Mouse (Mus musculus): ENCODE measurements around the gene Scn5a. TPM values are rescaled to one million over a fixed set of nuclear protein-coding genes. Genes with fewer than 3 reads are reported as not detected.

Scn5a gene
- total and polyA plus RNA-seq, 3 experiments: 0.03 TPM; not detected in 2

DNA sequence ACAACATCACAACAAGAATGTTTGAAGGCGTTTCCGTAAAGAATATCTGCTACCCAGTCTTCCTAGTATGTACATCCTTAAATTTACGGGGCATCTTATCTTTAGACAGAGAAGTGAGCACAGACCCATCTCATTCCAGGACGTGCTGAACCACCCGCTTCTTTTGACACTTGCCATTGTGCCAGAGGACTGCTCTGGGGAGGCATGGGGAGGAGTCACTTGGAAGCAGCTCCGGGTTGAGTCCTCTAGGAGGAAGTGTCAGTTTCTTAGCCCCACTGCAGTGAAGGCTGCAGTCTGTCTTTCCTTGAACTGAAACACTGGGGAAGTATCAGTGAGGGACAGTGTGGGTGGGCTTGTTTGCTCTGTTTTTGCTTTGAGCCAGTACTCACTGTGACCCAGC, 133.1 kb downstream of the Scn5a start (continued):
- TF ChIP-seq MAZ (IDR thresholded peaks at IDR 0.05; ENCODE audit: low read depth, low read length) (no peak), NELFE (IDR thresholded peaks at IDR 0.05; ENCODE audit: low read depth, low read length) (no peak), TAL1 (IDR thresholded peaks at IDR 0.05; ENCODE audit: low read length) (no peak), ZMIZ1 (IDR thresholded peaks at IDR 0.05; ENCODE audit: low read depth, low read length) (no peak), USF1 (IDR thresholded peaks at IDR 0.05; ENCODE audit: low read depth, low read length) (no peak), MAFK (IDR thresholded peaks at IDR 0.05; ENCODE audit: borderline replicate concordance, low read depth, low read length) (no peak), UBTF (IDR thresholded peaks at IDR 0.05; ENCODE audit: borderline replicate concordance, insufficient read depth, low read depth, low read length) (no peak), RAD21 (IDR thresholded peaks at IDR 0.05; ENCODE audit: low read depth, low read length) (no peak), MEF2A (IDR thresholded peaks at IDR 0.05; ENCODE audit: extremely low read depth, insufficient replicate concordance, low read depth, low read length, poor library complexity, severe bottlenecking) (no peak)

DNA sequence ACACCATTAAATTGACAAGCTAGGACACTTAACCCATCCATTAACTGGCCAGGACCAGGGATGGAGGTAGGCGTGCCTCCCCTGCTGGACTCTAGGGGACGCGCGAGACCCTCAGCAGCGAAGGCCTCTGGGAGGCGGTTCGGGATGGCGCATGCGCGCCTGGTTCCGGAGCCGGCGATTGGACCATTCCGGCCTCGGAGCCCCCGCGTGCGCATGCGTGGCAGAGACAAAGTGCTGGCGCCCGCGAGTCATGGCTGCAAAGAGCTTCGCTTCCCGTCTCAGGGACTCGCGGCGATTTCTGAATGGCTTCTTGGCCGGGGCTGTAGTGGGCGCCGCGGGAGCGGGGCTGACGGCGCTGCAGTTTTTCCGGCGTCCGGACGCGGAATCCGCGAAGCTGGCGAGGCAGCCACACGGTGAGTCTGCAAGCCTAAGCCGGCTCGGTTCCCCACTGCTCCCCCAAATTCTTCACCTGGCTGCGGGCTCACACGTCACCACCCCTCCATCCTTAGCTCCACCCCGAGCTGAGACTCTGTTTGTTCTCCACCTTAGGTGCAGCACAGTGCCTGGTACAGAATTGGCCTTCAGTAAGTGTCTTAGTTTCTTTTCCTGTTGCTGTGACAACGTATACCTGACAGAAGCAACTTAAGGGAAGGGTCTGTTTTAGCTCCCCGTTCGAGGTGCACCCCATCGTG, 133.9 kb downstream of the Scn5a start, which contains the start of gene Exog:
Gene Exog (plus strand): TSS at position 206 of the 692 bp plus-strand sequence.
- H3K9ac ChIP-seq (ENCODE audit: control insufficient read depth, low read depth, low read length, poor library complexity, severe bottlenecking): peak within 1 kb of the TSS; percentile 88
- peak; percentile 95 for DNase-seq (ENCODE audit: low read depth, low spot score)
- no peaks in the 10 kb centered on the region for H3K9me3 ChIP-seq (replicated peaks; ENCODE audit: insufficient read depth, low read length)
- peaks cover 15% of the 10 kb centered on the region for H3K79me2 ChIP-seq (ENCODE audit: control insufficient read depth, insufficient read depth, low read length, poor library complexity)
- peak within 1 kb of the TSS; percentile 48 for H3K27ac ChIP-seq (ENCODE audit: control insufficient read depth, low read depth, low read length)
- H3K4me3 ChIP-seq (ENCODE audit: control insufficient read depth in 1 of 2, insufficient read depth in 1 of 2, low read depth in 2 of 2, low read length in 2 of 2): peak within 1 kb of the TSS; percentile 69 to 79
- peaks cover 0 to 11% of the 10 kb centered on the region in 2 experiments; a peak in 1 of 4 replicates for H3K4me1 ChIP-seq (ENCODE audit: control insufficient read depth in 1 of 2, insufficient read depth in 2 of 2, low read length in 2 of 2)
- peaks cover 2 to 7% of the 10 kb centered on the region in 2 experiments for H3K36me3 ChIP-seq (ENCODE audit: control insufficient read depth in 1 of 2, insufficient read depth in 2 of 2, low read length in 2 of 2)
- H3K27me3 ChIP-seq (ENCODE audit: control insufficient read depth in 1 of 2, insufficient read depth in 2 of 2, low read length in 2 of 2): no peaks in the 10 kb centered on the region
- TF ChIP-seq CHD1 (IDR thresholded peaks at IDR 0.05; ENCODE audit: low read depth, low read length) (no peak), MYB (IDR thresholded peaks at IDR 0.05; ENCODE audit: low read depth, low read length) (no peak), MEF2A (IDR thresholded peaks at IDR 0.05; ENCODE audit: extremely low read depth, insufficient replicate concordance, low read depth, low read length, poor library complexity, severe bottlenecking) (no peak), BHLHE40 (IDR thresholded peaks at IDR 0.05; ENCODE audit: borderline replicate concordance, low read depth, low read length) (no peak), POLR2A (IDR thresholded peaks at IDR 0.05; ENCODE audit: control insufficient read depth in 1 of 2, insufficient read depth in 1 of 2, low read depth in 1 of 2, low read length in 2 of 2, poor library complexity in 1 of 2) (peak; percentile 76 to 94), GATA1 (IDR thresholded peaks at IDR 0.05; ENCODE audit: low read depth, low read length) (no peak), RAD21 (IDR thresholded peaks at IDR 0.05; ENCODE audit: low read depth, low read length) (peak; percentile 34), MYC (IDR thresholded peaks at IDR 0.05; ENCODE audit: low read depth, low read length) (peak; percentile 52; the same call in 1 of the 2 replicates), ETS1 (IDR thresholded peaks at IDR 0.05; ENCODE audit: low read depth, low read length) (no peak), USF2 (IDR thresholded peaks at IDR 0.05; ENCODE audit: borderline replicate concordance in 1 of 2, insufficient read depth in 1 of 2, low read depth in 1 of 2, low read length in 2 of 2) (no peak), TBP (IDR thresholded peaks at IDR 0.05; ENCODE audit: low read depth, low read length) (peak; percentile 64; the same call in 1 of the 2 replicates), NELFE (IDR thresholded peaks at IDR 0.05; ENCODE audit: low read depth, low read length) (peak; percentile 94), CTCF (IDR thresholded peaks at IDR 0.05 in 2 of 3, conservative IDR thresholded peaks at IDR 0.05 in 1 of 3; ENCODE audit: control insufficient read depth in 1 of 3, insufficient read depth in 1 of 3, low read depth in 2 of 3, low read length in 3 of 3, poor library complexity in 1 of 3, severe bottlenecking in 1 of 3) (peak; percentile 72 to 81 (median 78)), ELF1 (IDR thresholded peaks at IDR 0.05; ENCODE audit: low read depth, low read length) (peak; percentile 33; the same call in 1 of the 2 replicates), NRF1 (IDR thresholded peaks at IDR 0.05; ENCODE audit: insufficient read depth, low read depth, low read length, poor library complexity, severe bottlenecking) (peak; percentile 98), TCF12 (IDR thresholded peaks at IDR 0.05; ENCODE audit: low read depth, low read length) (peak; percentile 46; the same call in 1 of the 2 replicates), UBTF (IDR thresholded peaks at IDR 0.05; ENCODE audit: borderline replicate concordance, insufficient read depth, low read depth, low read length) (no peak), SMC3 (IDR thresholded peaks at IDR 0.05; ENCODE audit: low read depth, low read length) (peak; percentile 30), CHD2 (IDR thresholded peaks at IDR 0.05; ENCODE audit: low read length) (no peak), GABPA (IDR thresholded peaks at IDR 0.05; ENCODE audit: low read depth, low read length) (no peak), USF1 (IDR thresholded peaks at IDR 0.05; ENCODE audit: low read depth, low read length) (no peak), ZKSCAN1 (IDR thresholded peaks at IDR 0.05; ENCODE audit: low read depth, low read length) (no peak), MAX (IDR thresholded peaks at IDR 0.05; ENCODE audit: low read length) (peak; percentile 63), SIN3A (IDR thresholded peaks at IDR 0.05; ENCODE audit: low read length) (peak; percentile 74), POLR2AphosphoS2 (IDR thresholded peaks at IDR 0.05; ENCODE audit: low read length) (peak; percentile 81; the same call in 1 of the 2 replicates), ZMIZ1 (IDR thresholded peaks at IDR 0.05; ENCODE audit: low read depth, low read length) (peak; percentile 86), EP300 (IDR thresholded peaks at IDR 0.05; ENCODE audit: low read depth in 1 of 2, low read length in 2 of 2) (no peak), KAT2A (conservative IDR thresholded peaks at IDR 0.05; ENCODE audit: low read depth, low read length) (no peak), HCFC1 (IDR thresholded peaks at IDR 0.05; ENCODE audit: low read depth, low read length) (peak; percentile 79)
